Mouse (Mus musculus) thymus, postnatal 0 days (tissue): ENCODE measurements around the gene Pink1. TPM values are rescaled to one million over a fixed set of nuclear protein-coding genes. Genes with fewer than 3 reads are reported as not detected.

Experiments
- DNase-seq: peaks from one replicate; pipeline ENCODE4 v3.0.0-alpha.2; 2015; ENCODE audit warnings: low spot score
- polyA plus RNA-seq: library from polyadenylated mRNA; unstranded; fragments of >200 nt; fragmentation: Nextera tagmentation; extraction: Ambion mirVana; gene quantifications from 2 replicates; pipeline ENCODE4 v1.2.1, GENCODE M21; 2015

Gene Pink1
- polyA plus RNA-seq: 74.3 and 98.4 TPM in 2 replicates

DNA sequence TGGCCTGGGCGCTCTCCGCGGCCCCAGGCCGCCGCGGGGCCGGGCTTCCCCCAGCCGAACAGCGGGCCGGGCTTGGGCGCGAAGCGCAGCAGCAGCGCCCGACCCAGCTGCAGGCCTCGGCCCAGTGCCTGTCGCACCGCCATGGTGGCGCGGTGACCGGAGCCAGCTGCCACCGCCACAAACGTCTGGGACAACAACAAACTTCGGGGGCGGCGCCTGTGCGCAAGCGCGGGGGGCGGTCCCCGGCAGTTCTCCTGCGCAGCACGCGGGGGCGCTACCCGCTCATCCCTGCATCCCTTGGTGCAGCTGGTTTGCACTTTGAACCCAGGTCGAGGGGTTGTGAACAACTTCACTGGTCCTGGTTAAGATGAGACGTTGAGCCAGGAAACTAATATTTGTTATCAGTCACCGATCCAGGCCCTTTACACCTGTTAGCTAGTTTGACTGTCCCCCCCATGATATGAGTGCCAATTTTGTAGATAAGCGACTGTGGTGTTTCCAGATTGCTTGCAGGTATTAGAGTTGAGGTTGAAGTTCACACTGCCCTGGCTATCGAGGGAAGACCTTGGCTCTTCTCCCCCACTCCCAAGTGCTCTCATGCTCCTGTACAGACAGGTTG is at the start of gene Pink1:
Pink1 (minus strand) TSS at position 231 of the 619 bp plus-strand sequence.
- peak; percentile 91 for DNase-seq

DNA sequence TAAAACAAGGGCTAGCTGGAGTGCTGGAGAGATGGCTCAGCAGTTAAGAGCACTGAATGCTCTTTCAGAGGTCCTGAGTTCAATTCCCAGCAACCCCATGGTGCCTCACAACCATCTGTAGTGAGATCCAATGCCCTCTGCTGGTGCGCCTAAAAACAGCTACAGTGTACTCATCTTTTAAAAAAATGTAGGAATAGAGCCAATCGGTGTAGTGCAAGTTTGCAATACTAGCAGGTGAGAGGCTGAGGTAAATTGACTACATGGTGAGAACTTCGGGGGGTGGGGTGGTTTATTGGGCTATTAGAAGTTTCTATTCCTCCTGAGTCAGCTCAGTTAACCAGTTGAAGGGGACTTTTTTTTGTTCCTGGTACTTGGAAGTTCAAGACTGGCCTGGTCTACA is 49.0 kb upstream of the Pink1 start:
- DNase-seq: no peak

DNA sequence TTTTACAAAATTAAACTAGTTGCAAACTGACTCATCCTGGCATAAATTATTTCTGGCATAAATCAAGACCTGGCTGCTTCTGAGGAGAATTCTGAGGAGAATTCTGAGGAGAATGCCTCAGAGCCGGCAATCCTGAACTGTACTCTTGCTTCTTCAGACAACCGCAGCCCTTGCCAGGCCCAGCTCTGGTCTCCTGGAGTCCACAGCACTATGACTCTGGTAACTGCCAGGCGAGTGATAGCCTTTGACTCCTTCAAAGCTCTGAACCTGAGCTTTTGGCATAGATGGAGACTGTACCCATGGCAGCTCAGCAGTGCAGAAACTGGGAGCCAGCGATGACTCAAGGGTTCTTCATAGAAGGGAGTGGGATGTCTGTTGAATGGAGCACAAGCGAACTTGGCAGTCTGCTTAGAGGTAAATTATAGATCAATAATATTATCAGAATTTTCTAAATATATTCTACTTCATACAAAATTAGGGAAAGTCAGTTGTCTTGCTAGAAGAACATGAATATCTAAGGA is 44.9 kb upstream of the Pink1 start:
- no peak for DNase-seq

DNA sequence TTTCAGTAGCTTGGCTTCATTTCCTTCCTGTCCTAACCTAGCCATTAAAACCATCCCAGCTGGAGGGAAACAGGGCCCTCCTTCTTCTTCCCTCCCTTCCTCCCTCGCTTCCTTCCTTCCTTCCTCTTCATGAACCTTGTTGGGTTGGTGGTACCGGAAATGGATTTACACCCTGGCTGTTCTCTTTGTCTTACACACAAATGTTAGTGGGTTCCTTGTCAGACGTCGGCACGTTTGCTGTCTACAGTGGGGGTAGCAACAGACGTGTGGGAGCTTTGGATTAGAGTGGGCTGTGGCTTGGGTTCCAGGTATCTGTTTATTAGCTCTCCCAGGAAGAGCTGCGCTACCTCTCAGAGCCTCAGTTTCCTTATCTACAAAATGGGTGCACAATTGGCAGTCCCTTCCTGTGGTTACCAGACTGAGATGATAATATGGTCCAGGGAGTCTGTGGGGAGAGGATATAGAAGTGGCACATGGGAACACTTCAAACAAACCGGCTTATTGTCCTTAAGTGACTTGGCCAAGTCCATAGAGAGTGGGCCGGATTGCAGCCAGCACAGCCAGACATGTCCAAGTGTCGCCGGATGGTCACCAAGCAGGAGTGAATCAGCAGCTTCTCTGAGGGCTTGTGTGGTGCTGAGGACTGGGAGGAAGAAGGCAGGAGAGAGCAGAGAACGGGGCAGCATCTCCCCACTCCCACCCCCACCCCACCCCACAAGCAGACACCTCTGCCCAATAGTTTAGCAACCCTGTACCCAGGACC is 42.6 kb upstream of the Pink1 start:
- DNase-seq: no peak

DNA sequence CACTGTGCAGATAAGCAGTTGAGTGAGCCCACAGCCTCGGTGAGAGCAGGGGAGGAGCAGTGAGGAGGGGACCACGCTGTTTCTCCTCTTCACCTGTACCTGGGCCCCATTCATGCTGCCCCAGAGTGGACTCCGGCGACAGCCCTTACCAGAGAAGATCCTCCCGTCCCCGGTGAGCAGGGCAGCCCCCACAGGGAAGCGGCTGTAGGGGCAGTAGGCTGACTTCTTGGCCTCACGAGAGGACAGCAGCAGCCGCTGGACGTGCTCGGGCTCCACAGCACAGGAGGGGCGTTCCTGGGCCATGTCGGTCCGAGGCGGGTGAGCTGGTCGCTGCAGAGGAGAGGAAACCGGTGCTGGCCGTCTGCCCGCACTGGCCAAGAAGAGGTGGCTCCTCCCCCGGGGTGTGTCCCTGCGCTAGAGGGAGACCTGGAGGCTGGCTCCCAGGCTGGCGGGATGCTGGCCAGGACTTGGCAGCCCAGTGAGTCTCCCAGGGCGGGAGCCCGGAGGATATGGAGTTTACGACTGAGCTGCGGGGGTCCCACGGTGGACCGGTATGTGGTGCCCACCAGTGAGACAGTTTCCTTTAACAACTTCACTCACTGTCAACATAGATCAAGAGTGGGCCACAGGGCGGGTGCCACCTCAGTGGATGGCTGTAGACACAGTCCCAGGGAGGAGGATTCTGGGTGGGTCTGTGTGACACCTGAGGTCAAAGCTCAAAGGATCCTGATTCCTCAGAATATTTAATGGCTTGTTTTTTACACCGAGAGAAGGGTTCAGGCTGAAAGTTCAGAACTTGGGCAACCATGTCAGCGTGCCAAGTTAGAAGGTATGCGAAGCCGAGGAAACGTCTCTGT is 41.8 kb upstream of the Pink1 start, which contains the start of gene Cda:
Cda (minus strand) TSS at position 352 of the 857 bp plus-strand sequence.
- DNase-seq: no peak

DNA sequence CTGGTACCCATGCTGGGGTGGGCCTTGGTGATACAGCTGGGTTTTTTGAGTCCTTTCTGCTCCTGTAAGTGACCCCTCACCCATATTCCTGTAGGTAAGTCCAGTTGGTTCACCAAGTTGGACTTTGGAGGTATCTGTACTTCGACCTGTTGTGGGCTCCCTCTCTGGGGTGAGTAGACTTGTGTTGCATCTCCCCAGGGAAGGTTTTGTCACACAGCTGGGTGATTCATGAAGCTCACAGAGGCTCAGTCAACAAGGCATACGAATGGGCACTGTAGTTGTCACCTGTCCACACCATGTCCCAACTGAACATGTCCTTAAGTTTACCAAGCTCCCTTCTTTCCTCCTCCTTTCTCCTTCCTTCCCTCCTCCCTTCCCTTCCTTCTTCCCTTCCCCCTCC is 40.5 kb upstream of the Pink1 start:
- no peak for DNase-seq

DNA sequence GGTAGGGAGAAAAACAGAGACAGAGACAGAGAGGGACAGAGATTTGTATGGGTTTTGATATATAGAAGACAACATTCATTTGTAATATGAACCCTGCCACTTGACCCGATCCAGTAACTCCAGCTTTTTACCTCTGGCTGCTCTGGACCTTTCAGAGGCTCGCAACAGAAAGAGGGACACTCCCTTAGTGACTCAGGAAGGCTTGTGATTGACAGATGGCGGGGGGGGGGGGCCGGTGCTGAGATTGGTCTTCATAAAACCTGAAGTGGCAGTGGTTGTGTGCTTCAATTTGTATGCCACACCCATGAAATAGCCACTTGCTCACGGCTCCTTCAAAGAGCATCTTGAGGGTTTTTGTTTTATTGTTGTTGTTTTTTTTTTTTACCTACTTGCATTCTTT is 37.4 kb upstream of the Pink1 start:
- no peak for DNase-seq

DNA sequence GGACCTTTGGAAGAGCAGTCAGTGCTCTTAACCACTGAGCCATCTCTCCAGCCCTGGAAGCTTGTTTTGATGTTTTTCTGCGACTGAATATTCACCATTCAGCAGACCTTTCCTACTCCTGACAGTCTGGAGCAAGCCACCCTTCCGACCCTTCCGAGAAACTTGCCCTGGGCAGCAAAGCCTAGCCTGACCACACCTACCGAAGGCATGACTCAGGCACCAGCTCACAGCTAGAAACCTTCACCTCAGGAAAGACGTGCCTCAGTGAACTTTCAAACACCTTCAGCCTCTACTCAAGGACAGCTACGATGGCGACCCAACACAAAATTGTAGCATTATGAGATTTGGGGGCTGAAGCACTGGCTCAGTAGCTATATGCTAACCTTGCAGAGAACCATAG is 36.8 kb upstream of the Pink1 start:
- DNase-seq: no peak

DNA sequence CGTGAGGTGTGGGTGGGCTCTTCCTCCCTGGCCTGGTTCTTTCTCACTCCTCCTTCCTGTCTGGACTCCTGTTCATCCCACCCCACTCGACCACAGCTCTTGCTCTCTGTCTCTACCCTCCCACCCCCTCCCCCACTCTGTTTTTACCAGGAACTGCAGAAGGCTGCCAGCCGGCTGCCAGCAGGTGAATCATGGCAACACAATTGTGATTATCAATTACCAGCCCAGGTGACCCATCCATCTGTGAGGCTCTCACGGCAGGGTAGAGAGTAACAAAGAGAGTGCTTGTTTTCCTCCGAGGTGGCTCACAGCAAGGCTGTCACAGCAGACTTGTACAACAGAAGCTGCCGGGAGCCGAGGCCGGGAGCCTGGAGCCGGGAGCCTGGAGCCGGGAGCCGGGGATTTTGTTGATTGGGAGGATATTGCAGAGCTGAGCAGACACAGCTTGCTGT is 35.3 kb upstream of the Pink1 start:
- no peak for DNase-seq

DNA sequence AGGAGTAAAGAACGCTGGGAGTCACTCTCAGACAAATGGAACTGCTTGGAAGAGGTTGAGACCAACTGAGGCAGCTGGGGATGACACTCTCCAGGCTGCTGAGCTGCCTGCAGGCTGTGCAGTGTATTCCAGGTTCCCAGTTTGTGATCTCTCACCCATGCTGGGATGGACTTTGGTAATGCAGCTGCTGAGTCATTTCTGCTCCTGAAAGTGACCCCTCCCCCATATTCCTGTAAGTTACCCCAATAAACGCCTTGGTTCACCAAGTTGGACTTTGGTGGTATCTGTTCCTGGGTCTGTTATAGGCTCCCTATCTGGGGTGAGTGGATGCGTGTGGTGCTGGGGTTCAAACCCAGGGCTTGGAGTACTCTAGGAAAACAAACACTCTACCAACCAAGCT is 32.1 kb upstream of the Pink1 start:
- DNase-seq: no peak

DNA sequence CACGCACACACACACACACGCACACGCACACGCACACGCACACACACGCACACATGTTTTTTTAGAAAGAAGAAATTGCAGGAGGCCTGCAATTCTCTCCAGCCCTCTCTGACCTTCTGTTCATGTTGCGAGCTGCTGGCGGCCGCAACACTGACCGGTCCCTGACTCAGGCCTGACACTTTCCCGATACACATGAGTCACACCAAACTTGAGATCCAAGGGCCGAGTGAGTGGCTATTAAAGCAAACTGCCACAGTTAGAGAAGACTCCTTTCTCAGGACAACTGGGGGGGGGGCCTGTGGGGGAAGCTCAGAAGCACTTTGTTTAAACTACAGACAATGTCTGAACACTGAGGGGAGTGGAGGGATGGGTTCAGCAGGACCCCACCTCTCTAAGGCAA is 30.4 kb upstream of the Pink1 start:
- DNase-seq: no peak

DNA sequence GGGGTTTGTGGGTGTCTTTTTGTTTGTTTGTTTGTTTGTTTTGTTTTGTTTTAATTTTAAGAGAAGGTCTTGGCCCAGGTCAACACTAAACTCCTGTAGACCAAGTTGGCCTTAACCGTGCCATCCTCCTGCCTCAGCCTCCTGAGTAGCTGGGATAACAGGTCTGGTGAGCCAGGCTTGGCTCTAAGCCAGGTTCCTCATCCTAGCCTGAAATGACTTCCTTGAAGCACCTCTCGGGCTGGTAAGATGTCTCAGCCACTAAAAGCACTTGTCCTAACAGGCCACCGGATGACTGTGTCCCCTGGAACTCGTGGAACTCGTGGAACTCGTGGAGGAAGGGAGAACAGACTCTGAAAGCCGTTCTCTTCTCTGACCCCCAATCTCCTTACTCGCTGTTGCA is 30.0 kb upstream of the Pink1 start:
- no peak for DNase-seq

DNA sequence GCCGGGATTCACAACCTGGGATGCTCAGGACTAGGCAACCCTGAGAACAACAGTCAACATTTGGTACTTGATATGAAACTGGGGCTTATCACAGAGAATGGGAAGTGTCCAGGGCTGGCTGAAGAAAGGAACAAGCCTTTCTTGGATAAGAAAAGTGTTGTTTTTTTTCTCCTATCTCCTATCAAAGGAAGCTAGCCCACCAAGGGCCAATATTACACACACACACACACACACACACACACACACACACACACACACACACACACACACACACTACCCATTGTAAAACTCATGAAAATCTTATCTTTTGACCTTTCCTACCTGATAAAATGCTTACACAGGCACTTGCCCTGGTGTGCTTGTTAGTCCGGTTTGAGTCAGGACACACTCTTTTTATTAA is 29.4 kb upstream of the Pink1 start:
- no peak for DNase-seq

DNA sequence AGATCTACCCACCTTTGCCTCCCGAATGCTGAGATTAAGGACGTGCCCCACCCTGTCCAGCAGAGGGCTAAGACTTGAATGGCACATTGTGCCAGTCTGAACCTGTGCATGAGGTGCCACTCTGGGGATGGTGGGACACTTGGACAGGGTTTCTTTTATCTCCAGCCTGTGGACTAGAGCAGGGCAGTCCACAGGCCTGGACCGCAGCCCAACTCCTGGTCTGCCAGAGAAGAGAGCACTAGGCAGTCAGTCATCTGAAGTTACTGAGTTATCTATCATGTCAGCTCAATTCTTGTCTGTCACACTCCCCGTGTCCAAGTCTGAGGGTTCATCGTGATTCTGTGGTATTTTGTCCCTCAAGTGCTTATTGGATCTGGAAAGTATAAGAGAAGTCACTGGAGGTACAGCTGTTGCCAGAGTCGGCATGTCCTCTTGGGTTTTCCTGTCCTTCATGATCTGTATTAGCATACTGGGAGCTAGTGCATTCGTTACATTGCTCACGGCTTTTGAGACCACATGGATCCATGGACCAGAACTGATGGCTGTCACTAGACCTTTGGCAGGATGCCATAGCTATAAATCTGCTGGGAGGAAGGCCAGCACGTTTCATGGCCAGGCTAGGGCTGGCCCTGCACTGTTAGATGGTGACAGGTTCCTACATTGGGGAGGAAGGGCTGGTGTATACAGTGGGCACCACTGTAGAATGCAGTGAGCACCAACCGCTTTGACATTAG is 27.5 kb upstream of the Pink1 start:
- no peak for DNase-seq

DNA sequence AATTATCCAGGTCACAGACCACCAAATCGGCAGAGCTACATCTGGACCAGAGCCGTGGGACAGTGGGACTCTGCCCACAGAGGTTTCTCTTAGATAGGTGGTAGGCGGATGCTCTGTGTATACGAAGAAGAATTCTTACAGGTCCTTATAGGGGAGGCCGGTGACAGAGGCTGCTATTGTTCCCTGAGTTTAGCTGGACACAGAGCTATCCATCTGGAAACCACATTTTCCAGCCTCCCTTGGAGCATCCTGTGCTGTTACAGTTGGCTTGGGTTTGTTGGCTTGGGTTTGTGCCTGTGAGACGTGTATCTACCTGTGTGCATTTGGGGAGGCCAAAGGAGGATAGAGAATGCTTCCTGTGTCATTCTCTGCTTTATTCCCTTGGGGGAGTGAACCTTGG is 26.6 kb upstream of the Pink1 start:
- no peak for DNase-seq

DNA sequence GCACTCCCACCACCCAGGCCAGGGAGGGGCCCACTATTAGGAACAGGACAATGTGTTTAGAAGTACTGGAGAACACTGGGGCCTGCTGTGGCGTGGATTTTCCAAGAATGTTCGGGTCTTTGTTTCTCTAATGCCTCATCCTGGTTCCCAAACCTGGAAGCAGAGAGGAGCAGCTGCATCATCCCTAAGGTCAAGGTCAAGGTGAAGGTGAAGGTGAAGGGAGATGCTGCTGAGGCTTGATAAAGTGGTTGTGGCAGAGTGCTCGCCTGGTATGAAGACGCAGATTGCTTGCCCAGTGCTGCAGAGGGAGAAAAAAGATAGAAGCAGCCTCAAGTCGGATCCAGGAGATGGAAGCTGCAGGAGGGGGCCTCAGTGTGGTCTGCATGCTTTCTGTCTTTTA is 25.7 kb upstream of the Pink1 start:
- DNase-seq: no peak

DNA sequence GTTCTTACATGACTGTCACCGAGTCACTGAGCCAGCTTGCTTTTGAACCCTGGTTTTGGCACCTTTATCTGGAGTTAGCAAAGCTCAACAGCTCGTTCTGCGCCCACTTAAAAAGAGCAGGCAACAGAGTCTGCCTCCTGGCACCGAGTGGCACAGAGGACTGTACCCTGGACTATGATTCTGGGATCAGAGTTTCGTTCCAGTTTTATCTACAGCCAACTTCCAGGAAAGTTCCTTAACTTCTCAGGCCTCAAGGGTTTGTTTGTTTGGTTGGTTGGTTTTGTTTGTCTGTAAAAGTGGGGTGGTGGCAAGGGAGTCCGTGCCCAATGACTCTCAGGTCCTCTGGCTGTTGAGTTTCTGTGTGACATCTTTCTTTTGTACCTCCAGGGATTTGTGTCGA is 22.6 kb upstream of the Pink1 start:
- DNase-seq: no peak

DNA sequence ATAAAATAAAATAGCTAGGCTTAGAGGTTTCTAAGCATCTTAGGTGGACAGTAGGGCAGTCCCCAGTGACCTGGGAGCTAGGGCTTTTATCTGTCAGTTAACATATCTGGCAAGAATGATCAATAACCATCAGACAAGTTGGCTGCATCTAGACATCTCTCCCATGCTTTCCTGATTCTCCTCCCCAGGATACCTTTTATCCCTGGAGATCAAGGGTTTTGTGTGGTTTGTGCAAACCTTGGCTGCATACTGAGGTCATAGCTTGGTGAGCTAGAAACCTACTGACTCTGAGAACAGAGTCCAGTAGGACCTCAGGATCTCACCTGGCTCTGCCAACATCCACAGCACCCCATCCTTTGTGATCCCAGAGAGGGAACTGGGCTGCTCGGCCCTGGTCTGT is 21.2 kb upstream of the Pink1 start:
- no peak for DNase-seq

DNA sequence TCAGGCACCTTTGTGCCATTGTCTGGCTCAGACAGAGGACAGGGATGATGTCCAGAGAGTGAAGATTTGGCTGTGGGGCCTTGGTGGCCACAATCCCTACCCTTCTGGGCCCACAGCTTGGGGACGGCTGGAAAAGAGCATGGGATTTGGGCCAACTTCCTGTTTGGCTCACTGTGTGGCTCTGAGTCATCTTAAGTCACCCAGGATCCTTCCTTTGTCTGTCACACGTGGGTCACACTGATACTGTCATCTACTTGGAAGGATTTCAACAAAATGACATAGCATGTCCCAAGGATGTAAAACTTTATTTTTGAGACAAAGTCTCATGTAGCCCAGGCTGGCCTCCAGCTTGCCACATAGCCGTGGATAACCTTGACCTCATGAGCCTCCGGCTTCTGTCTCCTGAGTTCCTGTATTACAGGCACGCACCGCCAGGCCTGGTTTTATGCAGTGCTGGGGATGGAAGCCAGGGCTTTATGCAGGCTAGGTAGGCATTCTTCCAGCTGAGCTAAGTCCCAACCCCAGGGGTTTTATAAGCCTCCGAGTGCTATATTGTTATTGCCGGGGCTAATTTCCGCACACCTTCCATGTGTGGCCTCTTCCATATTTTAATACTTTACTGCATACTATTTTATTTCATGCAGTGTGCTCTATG is 18.9 kb upstream of the Pink1 start:
- DNase-seq: no peak

DNA sequence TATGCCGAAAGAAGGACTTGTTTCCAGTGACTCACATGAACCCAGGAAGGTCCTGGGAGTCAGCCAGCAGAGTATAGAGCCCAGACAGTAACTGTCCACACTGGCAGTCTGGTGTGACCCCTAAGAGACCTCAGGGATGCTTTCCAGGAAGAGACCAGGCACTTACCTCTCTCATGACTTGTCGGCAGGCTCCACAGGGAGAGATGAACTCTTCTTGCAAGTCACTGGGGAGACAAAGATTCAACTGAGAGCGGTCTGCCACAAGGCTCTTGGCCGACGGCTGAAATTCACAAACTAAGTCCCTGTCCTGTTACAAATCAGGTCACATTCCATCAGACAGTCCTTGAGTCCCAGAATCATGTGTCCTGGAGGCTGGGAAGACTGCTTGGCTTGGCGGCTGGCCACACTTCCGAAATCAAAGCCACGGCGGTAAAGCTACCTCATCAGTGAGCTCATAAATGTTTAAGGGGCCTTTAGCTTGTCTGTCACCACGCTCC is 17.3 kb upstream of the Pink1 start:
- no peak for DNase-seq
